Mouse (Mus musculus) stomach, adult 2 months (tissue): Measurements from ENCODE around the gene Gp1bb. TPM values are rescaled to one million over a fixed set of nuclear protein-coding genes. Genes with fewer than 3 reads are reported as not detected.

Experiments
- polyA plus RNA-seq: library from polyadenylated mRNA; depleted of rRNA; stranded (reverse); fragments of >200 nt; gene quantifications from 2 replicates; pipeline ENCODE4 v1.2.3, GENCODE M21; 2012; rRNA removed

Gene Gp1bb
- polyA plus RNA-seq = 16.1 and 43.2 TPM in 2 replicates

DNA sequence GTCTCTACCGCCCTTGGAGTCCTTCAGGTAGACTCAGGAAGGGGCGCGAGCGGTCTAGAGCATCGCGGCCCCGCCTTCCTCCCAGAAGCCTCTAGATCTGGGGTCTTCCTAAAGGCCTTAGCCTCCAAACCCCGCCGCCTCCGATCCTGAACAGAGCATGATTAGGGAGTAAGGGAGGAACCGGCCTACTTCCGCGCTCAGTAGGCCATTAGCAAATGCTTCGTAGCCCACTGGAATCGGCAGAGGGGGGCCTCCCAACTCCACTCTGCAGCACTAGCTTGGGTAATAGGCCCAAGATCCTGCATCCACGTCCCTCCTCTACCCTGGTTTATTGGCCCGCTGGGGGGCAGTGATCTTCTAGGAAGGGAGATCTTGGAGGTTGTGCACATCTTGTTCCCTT lies at the start of gene Gp1bb:
TSS of gene Gp1bb (minus strand) at position 385 of the 400 bp plus-strand sequence.

DNA sequence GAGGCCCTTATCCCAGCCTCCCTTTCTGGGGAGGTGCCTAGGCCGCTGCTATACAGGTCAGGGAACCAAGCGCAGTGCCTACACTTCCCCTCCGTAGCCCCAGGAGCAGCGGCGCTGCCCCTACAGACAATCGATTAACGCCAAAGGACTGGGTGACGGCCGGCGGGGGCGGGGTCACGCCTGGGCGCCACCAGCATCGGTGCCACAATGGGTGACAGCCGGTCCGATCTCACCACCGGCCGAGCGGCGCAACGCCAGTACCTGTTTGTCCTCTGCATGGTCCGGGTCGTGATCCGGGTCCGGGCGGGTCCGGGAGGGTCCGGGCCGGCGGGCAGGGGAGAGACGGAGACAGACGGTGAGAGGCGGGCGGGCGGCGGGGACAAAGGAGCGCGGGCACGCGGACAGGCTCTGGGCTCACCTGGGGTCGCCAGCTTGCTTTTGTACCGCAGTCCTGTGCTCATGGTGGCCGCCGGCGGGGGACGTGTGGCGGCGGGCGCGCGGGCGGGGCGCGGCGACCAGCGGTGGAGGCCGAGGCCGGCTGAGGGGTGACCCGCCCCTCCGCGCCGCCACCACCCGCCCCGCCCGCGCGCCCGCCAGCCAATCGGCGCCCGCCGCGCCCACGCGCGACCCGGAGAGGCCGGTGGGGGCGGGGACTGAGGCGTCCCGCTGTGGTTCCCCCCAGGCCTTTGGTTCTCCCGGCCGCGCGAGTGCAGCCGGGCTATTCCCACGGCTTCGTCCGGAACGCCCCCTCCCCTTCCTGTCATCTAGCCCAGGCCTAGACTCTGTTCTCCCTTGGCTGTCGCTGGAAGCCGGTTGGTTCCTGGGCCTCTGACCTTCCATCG lies 7.4 kb upstream of the Gp1bb start, which contains the start of gene Sept5:
TSS of gene Sept5 (minus strand) at position 565 of the 842 bp plus-strand sequence.

DNA sequence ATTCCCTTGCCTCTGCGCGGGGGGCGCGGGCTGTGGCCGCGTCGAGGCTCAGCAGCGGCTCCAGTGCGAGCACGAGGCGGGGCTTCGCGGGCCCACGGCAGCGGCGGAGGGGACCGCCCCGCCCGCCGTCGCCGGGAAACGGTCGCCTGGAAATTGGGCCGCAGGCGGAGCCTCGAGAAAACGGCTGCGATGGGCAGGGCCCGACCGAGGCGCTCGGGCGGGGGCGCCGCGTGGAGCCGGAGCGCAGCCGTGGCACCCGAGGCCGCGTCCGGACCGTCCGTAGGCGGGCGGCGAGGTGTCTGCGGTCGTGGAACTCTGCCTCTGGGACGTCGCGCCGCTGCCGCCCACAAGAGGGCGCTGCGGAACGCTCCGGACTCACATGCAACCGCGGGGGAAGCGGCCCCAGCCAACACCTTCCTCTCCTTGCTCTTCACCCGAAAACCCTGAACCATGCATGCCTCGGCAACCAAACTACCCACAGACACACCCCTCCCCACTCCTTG lies 4.2 kb upstream of the Gp1bb start, which contains the start of gene Gm49601:
TSS of gene Gm49601 (minus strand) at position 52 of the 503 bp plus-strand sequence.

GRCm38 (mm10) chr16:18589804-18590790 lies 32.1 kb downstream of the Gp1bb start, which contains the start of gene Tbx1:
Tbx1 (minus strand) TSS chr16:18590671.

Other genes starting within 250 kb of the Gp1bb start
- 9.4 and 9.9 TPM in 2 replicates for gene Txnrd2, start 196.0 kb downstream of the Gp1bb start, polyA plus RNA-seq
- gene Comt, start 195.6 kb downstream of the Gp1bb start, polyA plus RNA-seq = 74.6 and 90.5 TPM in 2 replicates
- 6.6 and 10.6 TPM in 2 replicates for gene Gnb1l, start 123.7 kb downstream of the Gp1bb start, polyA plus RNA-seq
- gene Rtl10, start 123.5 kb downstream of the Gp1bb start, polyA plus RNA-seq = 2.4 and 3.0 TPM in 2 replicates
- 7.9 and 11.3 TPM in 2 replicates for gene Tbx1, start 31.7 kb downstream of the Gp1bb start, polyA plus RNA-seq
- gene Gm49601, start 4.0 kb upstream of the Gp1bb start, polyA plus RNA-seq = 9.0 and 10.3 TPM in 2 replicates
- 16.4 and 21.1 TPM in 2 replicates for gene Sept5, start 7.6 kb upstream of the Gp1bb start, polyA plus RNA-seq
- 9.7 and 16.2 TPM in 2 replicates for gene Cldn5, start 154.4 kb upstream of the Gp1bb start, polyA plus RNA-seq
- gene Ufd1, start 189.4 kb upstream of the Gp1bb start, polyA plus RNA-seq = 6.8 and 11.2 TPM in 2 replicates
- 2.9 and 3.3 TPM in 2 replicates for gene Cdc45, start 189.6 kb upstream of the Gp1bb start, polyA plus RNA-seq
- 32.1 and 34.5 TPM in 2 replicates for gene 2510002D24Rik, start 214.2 kb upstream of the Gp1bb start, polyA plus RNA-seq
- 0.82 TPM in 1 of 2 replicates, not detected in the other for gene Gm28539, start 214.2 kb upstream of the Gp1bb start, polyA plus RNA-seq